Mouse (Mus musculus): ENCODE measurements around the gene Camkmt.

Camkmt gene

GRCm38 (mm10) chr17:85089621-85090020 is 731 bp upstream of the Camkmt start:
- no peak for DNase-seq (ENCODE audit: low spot score in 2 of 2)

- no peak for DNase-seq (ENCODE audit: low spot score in 2 of 2)
Observed at GRCm38 (mm10) chr17:85091762-85092161, 1.4 kb downstream of the Camkmt start.

- DNase-seq (ENCODE audit: low spot score in 2 of 2), result no peak
Observed at GRCm38 (mm10) chr17:85096396-85096795, 6.0 kb downstream of the Camkmt start.

GRCm38 (mm10) chr17:85098677-85099323 is 8.4 kb downstream of the Camkmt start:
- no peak for DNase-seq (ENCODE audit: low spot score in 2 of 2)

GRCm38 (mm10) chr17:85100232-85100631 is 9.9 kb downstream of the Camkmt start:
- DNase-seq (ENCODE audit: low spot score in 2 of 2), result no peak

GRCm38 (mm10) chr17:85101751-85102150 is 11.4 kb downstream of the Camkmt start:
- DNase-seq (ENCODE audit: low spot score in 2 of 2), result no peak

- DNase-seq (ENCODE audit: low spot score in 2 of 2), result no peak
Observed at GRCm38 (mm10) chr17:85103310-85103709, 13.0 kb downstream of the Camkmt start.

GRCm38 (mm10) chr17:85110640-85111039 is 20.3 kb downstream of the Camkmt start:
- DNase-seq (ENCODE audit: low spot score in 2 of 2), result no peak

GRCm38 (mm10) chr17:85113441-85113840 is 23.1 kb downstream of the Camkmt start:
- no peak for DNase-seq (ENCODE audit: low spot score in 2 of 2)

- peak in 1 of 2 experiments; percentile 15 for DNase-seq (ENCODE audit: low spot score in 2 of 2)
Observed at GRCm38 (mm10) chr17:85116643-85117042, 26.3 kb downstream of the Camkmt start.

- DNase-seq (ENCODE audit: low spot score in 2 of 2), result no peak
Observed at GRCm38 (mm10) chr17:85138393-85138792, 48.0 kb downstream of the Camkmt start.

GRCm38 (mm10) chr17:85141621-85142020 is 51.3 kb downstream of the Camkmt start:
- no peak for DNase-seq (ENCODE audit: low spot score in 2 of 2)

GRCm38 (mm10) chr17:85142495-85143111 is 52.3 kb downstream of the Camkmt start:
- no peak for DNase-seq (ENCODE audit: low spot score in 2 of 2)

- no peak for DNase-seq (ENCODE audit: low spot score in 2 of 2)
Observed at GRCm38 (mm10) chr17:85144141-85144540, 53.8 kb downstream of the Camkmt start.

GRCm38 (mm10) chr17:85148348-85148747 is 58.0 kb downstream of the Camkmt start:
- no peak for DNase-seq (ENCODE audit: low spot score in 2 of 2)

GRCm38 (mm10) chr17:85149211-85149738 is 58.9 kb downstream of the Camkmt start:
- no peak for DNase-seq (ENCODE audit: low spot score in 2 of 2)

- DNase-seq (ENCODE audit: low spot score in 2 of 2), result no peak
Observed at GRCm38 (mm10) chr17:85151264-85151663, 60.9 kb downstream of the Camkmt start.

- no peak for DNase-seq (ENCODE audit: low spot score in 2 of 2)
Observed at GRCm38 (mm10) chr17:85158202-85158601, 67.8 kb downstream of the Camkmt start.

GRCm38 (mm10) chr17:85159526-85159925 is 69.2 kb downstream of the Camkmt start:
- DNase-seq (ENCODE audit: low spot score in 2 of 2), result no peak

- no peak for DNase-seq (ENCODE audit: low spot score in 2 of 2)
Observed at GRCm38 (mm10) chr17:85160786-85161185, 70.4 kb downstream of the Camkmt start.

- DNase-seq (ENCODE audit: low spot score in 2 of 2), result no peak
Observed at GRCm38 (mm10) chr17:85162569-85163271, 72.4 kb downstream of the Camkmt start.

GRCm38 (mm10) chr17:85163272-85163610 is 72.9 kb downstream of the Camkmt start:
- no peak for DNase-seq (ENCODE audit: low spot score in 2 of 2)

GRCm38 (mm10) chr17:85168761-85169160 is 78.4 kb downstream of the Camkmt start:
- no peak for DNase-seq (ENCODE audit: low spot score in 2 of 2)
